Mouse (Mus musculus) mammary gland, adult 2 months (tissue): ENCODE results near the gene Dlg3. TPM values are rescaled to one million over a fixed set of nuclear protein-coding genes. Genes with fewer than 3 reads are reported as not detected.

Experiments
- polyA plus RNA-seq: library from polyadenylated mRNA; depleted of rRNA; stranded (reverse); fragments of >200 nt; gene quantifications from 2 replicates; pipeline ENCODE4 v1.2.3, GENCODE M21; 2012; ENCODE audit warnings: low replicate concordance; rRNA removed

Dlg3 gene
- polyA plus RNA-seq, result 5.3 and 8.4 TPM in 2 replicates

DNA sequence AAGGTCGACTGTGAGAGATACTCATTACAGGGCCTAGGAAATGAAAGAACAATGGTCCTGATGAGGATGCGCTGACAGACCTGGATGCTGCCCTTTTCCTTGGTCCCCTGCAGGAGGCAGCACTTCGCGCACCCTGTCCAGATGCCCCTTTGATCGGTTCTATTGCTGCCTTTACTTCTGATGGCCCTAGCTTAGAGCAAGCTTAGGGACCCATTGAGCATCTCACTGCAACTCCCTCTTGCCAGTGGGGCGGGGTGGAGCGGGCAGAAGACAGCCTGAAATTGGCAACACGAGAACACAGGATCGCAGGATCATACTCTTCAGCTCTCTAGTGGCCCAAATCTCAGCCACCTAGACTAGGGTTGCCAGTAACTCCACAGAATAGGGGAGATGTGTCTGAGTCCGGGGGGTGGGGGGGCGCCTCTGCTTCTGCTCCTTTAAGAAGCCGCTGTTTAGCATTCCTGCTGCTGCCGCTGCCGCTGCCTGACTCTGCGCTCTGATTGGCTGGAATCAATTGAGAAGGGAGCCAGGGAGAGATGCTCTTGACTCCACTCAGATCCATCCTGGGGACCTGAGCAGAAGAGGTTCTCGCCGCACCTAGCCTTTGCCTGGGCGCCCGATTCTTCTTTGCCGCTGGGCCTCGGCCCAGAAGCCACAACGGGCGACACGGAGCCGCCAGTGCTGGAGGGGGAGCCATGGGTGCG, at the start of gene Dlg3:
Dlg3 (plus strand) TSS at position 542 of the 704 bp plus-strand sequence.

DNA sequence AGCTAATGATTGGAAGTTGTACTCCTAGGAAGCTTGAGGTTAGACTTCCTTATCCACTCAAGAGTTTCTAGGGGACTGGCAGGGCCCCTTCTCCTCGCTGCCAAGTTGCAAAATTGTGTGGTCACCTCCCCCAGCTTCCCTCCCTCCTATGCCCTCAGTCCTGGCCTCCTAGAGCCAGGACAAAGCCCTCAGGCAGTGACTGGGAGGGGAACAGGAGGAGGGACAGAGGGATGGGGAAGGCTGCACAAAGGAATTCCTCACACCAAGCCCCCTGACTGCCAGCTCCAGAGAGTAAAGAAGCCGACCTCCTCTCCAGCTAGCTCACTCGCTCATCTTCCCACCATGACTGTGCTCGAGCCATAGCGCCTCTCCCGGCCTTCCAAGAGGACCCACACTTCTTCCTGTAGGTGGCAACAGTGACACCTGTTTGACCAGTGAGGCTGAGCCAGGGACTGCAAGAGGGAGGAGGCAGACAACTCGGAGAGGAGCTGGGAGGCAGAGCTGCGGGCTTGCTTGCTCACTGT, 37.8 kb upstream of the Dlg3 start, which contains the start of gene Gdpd2:
Gdpd2 (plus strand) TSS at position 209 of the 524 bp plus-strand sequence.

Other genes starting within 250 kb of the Dlg3 start
- 0.47 TPM in 1 of 2 replicates, not detected in the other for gene Dgat2l6, start 242.9 kb upstream of the Dlg3 start, polyA plus RNA-seq
- 2.7 TPM in 1 of 2 replicates, not detected in the other for gene Awat1, start 195.5 kb upstream of the Dlg3 start, polyA plus RNA-seq
- 0.08 and 0.27 TPM in 2 replicates for gene P2ry4, start 172.9 kb upstream of the Dlg3 start, polyA plus RNA-seq
- not detected in 2 replicates for gene Arr3, start 162.2 kb upstream of the Dlg3 start, polyA plus RNA-seq
- gene Kif4, start 142.0 kb upstream of the Dlg3 start, polyA plus RNA-seq, result 0.17 and 0.37 TPM in 2 replicates
- gene Pdzd11, start 141.2 kb upstream of the Dlg3 start, polyA plus RNA-seq, result 10.2 and 17.8 TPM in 2 replicates
- gene Gdpd2, start 37.8 kb upstream of the Dlg3 start, polyA plus RNA-seq, result 1.2 and 4.5 TPM in 2 replicates